Mouse (Mus musculus) testis, adult 2 months (tissue): ENCODE results near the gene Ap5b1.

ENCODE experiments used
- CTCF ChIP-seq: fragments of 200-500 bp; IDR thresholded peaks from 2 replicates; pipeline ENCODE4 v1.5.1; 2012; ENCODE audit warnings: low read depth, mild to moderate bottlenecking, inconsistent platforms, low read length, moderate library complexity; ENCODE audit not compliant: control insufficient read depth, insufficient read depth, insufficient replicate concordance
- POLR2A ChIP-seq: fragments of 200-500 bp; IDR thresholded peaks from 2 replicates; pipeline ENCODE4 v1.6.1; 2012; ENCODE audit warnings: low read depth, mild to moderate bottlenecking, inconsistent platforms, low read length, moderate library complexity; ENCODE audit not compliant: control insufficient read depth

DNA sequence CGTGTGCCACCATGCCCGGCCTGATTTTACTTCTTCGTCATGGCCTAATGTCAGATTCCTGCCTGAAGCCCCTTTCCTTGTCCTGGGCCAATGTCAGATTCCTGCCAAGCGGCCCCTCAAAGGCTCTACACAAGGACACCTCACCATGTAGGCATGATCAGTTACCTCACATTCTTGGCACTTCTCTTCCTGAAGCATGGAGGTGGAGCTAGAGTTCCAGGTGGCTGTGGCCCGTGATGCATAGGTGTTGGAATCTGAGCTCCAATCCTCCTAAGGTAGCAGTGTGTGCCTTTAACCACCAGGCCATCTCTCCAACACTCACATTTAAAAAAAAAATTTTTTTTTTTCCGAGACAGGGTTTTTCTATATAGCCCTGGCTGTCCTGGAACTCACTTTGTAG, 13.0 kb downstream of the Ap5b1 start:
- TF ChIP-seq POLR2A (no peak), CTCF (no peak)
